Mouse (Mus musculus): ENCODE results near the gene Scaf11.

GRCm38 (mm10) chr15:96456651-96457337 is 3.8 kb downstream of the Scaf11 start:
- no peak for TF ChIP-seq GATA1 (IDR thresholded peaks at IDR 0.05; ENCODE audit: borderline replicate concordance, low read length)
- TF ChIP-seq FLI1 (IDR thresholded peaks at IDR 0.05; ENCODE audit: low read length), result no peak
